Mouse (Mus musculus): ENCODE data around the gene Tmem201.

- TF ChIP-seq CTCF (IDR thresholded peaks at IDR 0.05; ENCODE audit: low read depth, low read length): 0 out of 2 replicates have a peak, but pooled peaks have one; percentile 4
- no peak for TF ChIP-seq POLR2A (IDR thresholded peaks at IDR 0.05; ENCODE audit: borderline replicate concordance, low read depth, low read length)
Observed at GRCm38 (mm10) chr4:149779966-149780365, 42.1 kb upstream of the Tmem201 start.

All from bone marrow macrophage, adult 2 months (primary cell).